Mouse (Mus musculus) thymus, postnatal 10 days (tissue): Measurements from ENCODE around the gene Wdr91.

Experiments
- DNase-seq, 2 experiments: peaks; one replicate each; pipeline ENCODE4 v3.0.0; 2021; ENCODE audit warnings: low spot score in 2 of 2

The Wdr91 gene

GRCm38 (mm10) chr6:34910371-34911219 lies at the start of gene Wdr91:
Gene Wdr91, minus strand, starts transcription at chr6:34910876.
- DNase-seq = peak; percentile 88 to 97

DNA sequence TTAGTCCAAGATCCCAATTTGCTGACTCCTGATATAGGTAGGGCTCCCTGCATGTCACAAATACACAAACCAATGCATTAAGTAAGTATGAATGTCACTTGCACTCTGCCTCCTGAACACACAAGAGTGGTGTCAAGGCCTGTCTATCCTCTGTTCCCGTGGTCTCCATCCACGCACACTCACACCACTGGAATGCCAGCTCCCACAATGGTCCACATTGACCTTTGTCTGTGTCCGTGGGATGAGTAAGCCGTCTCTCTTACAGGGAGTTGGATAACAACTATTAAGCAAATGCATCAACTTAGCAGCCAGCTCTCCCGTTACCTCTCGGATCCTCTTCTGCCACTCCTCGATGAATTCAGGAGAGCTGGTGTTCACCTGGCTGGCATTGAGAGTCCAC lies 48.5 kb upstream of the Wdr91 start:
- DNase-seq = no peak

DNA sequence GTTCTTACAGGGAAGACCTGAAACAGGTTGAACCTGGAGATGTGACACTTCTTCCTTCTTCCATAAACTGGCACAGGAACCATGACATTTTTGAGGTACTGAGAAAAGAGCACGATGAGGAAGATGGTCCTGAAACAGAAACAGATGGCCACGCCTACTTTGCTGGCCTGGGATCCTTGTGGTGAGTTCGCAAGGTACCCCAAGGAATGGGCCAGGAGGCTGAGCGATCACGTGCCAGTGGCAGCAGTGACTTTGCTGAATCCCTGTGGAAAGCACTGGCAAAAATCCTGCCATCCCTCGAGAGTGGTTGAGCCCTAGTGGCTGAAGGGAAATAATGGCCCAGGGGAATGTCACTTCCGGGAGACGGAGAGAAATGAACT lies 45.2 kb upstream of the Wdr91 start:
- no peak for DNase-seq

- peak in 1 of 2 experiments; percentile 67 for DNase-seq
Measured at GRCm38 (mm10) chr6:34954926-34955861, 44.5 kb upstream of the Wdr91 start.

GRCm38 (mm10) chr6:34951956-34952667 lies 41.4 kb upstream of the Wdr91 start:
- peak in 1 of 2 experiments; percentile 58 for DNase-seq

GRCm38 (mm10) chr6:34951518-34951917 lies 40.8 kb upstream of the Wdr91 start:
- DNase-seq = no peak

DNA sequence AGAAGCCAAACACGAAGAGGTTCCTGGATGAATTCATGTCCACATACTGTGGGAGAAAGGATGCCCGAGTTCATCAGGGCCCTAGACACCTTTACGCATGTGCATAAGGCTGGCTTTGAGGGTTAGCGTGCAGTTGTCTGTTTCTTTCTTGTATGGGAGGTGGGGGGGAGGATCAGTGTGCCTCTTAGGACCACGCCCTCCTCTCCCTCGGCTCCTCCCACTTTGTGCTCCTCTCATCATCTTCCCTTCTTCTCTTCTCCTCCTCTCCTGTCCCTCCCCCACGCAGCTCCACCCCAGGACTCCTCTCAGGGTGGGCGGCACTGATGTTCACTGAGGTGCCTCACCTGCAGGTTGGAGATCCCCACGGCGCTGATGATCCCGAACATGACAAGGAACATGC lies 37.8 kb upstream of the Wdr91 start:
- DNase-seq = peak in 1 of 2 experiments; percentile 16

DNA sequence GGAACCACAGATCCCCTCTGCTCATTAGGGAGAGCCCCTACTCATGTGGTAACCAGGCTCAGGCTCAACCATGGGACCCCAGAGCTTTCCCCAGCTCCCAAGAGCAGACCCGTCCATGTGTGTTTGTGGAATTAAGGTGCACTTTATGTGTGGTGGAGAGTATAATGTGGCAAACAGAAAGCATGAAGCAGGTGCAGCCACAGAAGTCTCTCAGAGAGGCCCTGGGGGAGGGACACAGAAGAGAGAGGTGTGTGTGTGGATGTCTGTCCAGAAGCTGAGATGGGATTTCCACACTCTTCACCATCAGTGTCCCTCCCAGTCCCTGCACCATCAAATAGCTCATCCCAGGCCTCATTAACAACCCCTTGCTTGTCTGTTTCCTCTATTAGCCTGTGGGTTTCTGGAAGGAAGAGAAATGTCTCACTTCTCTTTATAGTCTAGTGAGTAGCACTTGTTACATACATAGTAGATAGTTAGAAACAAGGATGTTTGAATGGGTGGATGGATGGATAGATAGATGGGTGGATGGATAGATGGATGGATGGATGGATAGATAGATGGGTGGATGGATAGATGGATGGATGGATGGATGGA lies 35.9 kb upstream of the Wdr91 start:
- DNase-seq = peak in 1 of 2 experiments; percentile 35

GRCm38 (mm10) chr6:34943499-34943898 lies 32.8 kb upstream of the Wdr91 start:
- DNase-seq = no peak

GRCm38 (mm10) chr6:34942446-34942845 lies 31.8 kb upstream of the Wdr91 start:
- peak; percentile 74 to 83 for DNase-seq

GRCm38 (mm10) chr6:34941496-34941895 lies 30.8 kb upstream of the Wdr91 start:
- DNase-seq = no peak

DNA sequence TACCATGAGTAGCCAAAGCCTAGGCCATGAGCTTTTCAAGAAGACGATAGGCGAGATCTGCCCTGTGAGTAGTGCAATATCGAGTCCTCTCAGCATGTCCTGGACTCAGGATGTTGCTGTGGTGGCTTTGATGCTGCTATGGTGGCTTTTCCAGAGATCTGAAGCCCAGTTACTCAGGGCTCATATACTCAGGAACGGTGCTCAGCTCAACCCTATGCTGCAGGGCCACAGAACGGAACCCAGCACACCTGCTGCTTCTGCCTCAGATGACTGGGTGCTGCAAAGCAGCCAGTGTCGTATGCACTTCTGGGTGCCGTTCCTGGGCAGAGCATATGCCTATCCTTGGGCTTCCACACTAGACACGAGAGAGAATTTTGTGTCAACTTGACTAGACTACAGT lies 28.8 kb upstream of the Wdr91 start:
- DNase-seq = no peak

DNA sequence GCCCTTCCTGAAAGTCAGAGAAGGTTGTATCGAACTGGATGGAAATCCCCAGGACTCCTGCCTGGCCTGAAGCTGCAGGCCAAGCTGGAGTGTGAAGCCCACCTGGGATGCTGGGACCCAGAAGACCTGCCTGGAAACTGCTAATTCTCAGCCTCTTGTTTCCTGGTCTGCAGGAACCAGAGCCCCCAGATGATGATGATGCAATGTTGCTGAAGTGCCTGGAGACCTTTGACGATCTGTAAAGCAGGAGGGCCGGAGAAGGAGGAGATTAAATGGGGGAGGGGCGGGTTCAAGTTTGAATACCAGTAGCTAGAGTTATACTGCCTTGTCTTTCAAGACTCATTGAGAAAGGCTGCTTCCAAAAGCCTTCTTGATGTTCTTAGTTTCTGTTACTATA lies 28.3 kb upstream of the Wdr91 start:
- no peak for DNase-seq

DNA sequence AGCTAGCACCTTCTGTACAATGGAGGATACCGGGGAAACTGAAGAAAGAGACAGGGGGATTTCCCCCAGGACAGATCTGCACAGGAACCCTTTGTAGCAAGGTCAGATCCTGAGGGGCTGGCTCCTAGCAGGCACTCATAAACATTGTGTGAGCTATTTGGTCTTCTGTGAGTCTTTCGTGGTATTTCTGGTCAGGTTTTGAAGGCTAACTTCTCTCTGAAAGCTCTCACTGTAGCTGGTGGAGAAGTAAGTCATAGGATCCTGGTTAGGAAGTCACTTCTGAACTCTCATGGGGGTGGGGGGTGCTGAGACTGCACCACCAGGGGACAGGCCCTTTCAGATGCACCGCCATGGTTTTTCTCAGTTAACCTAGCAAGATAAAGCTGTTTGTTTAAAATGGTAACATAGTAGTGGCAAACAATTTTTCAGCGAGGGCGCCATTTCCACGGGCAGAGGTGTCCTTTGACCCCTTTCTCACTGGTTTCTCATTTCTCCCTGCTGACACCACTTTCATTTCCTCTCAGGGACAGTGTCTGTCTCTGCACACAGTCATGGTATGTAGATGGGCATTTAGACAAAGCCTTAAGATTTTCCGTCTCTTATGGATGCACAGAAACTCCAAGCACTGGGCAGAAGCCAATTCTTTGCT lies 27.7 kb upstream of the Wdr91 start:
- no peak for DNase-seq

GRCm38 (mm10) chr6:34936743-34937142 lies 26.1 kb upstream of the Wdr91 start:
- DNase-seq = no peak

DNA sequence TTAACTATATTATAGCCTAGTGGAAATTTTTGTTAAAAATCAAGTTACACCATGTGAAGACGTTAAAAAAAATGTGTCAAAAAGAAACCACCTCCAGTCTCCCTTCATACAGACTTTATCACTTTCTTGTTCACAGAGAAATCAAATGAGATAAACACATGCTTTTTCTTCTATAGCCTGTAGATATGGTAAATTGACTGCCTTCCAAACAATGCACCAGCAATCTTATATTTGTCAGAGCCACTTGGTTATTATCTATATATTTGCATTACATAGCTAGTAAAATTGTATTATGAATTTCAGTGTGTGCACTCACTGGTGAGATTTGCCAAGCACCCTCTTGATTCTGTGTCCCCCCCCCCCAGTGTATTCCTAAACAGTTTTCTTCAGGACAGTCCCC lies 22.0 kb upstream of the Wdr91 start:
- no peak for DNase-seq

DNA sequence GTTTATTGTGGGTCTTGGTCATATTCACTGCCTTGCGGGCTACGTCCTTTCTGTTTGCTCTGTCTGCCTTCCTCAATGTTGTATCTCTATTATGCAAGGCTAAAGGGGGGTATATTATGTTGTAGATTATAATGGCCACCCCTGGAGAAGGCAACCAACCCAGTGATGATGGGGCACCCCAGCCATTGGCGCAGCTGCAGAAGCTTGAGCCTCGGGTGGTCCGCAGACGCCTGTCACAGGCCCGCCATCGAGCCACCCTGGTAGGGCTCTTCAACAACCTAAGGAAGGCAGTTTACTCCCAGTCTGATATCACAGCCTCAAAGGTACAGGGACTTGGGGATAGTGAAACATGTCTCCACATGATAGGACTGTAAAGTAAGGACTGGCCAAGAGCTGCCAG lies 16.9 kb upstream of the Wdr91 start:
- DNase-seq = no peak

DNA sequence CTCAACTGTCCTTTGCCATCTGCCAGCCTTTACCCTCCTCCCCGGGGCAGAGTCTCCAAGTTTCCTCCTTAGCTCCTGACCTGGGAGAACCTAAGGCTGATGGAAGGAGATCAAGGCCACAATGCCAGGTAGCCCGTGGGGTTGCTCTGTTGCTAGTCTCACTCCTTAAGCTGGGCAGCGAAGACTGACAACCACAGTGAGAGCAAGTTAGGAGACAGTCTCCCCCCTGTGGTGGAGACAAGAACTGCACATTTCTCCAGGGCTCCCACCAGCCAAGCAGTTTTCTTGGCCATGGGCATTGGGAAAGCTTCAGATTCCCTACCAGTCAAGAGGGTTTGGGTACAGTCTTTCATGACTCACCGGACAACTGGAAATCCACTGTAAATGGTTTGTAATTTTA lies 16.5 kb upstream of the Wdr91 start:
- peak; percentile 54 to 77 for DNase-seq

GRCm38 (mm10) chr6:34921941-34922340 lies 11.3 kb upstream of the Wdr91 start:
- DNase-seq = no peak

GRCm38 (mm10) chr6:34920631-34921030 lies 10.0 kb upstream of the Wdr91 start:
- no peak for DNase-seq

DNA sequence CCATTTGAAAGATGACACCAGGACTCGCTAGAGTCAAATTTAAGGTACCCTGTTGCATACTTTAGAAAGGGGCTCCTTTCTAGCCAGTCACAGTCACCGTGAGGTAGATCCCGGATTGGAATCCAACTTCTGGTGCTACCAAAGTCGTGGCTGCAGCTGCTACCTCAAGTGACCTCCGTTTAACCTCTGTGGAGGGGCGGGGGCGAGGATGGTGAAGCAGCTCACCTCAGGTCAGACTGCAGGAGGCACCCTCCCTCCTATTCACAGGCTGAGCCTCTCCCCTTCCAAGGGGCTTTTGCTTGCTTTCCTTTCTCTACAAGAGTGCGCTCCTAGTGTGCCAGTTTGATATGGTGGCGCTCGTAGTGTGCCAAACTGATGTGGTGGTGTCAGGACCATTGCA lies 9.3 kb upstream of the Wdr91 start, which contains the start of gene Stra8:
Stra8 (plus strand) TSS at position 208 of the 400 bp plus-strand sequence.
- DNase-seq = no peak
